Mouse (Mus musculus): ENCODE measurements around the gene Tmem28. TPM values are rescaled to one million over a fixed set of nuclear protein-coding genes. Genes with fewer than 3 reads are reported as not detected.

The Tmem28 gene
- polyA plus RNA-seq (2012; rRNA removed), result 0.28 and 0.31 TPM in 2 replicates

DNA sequence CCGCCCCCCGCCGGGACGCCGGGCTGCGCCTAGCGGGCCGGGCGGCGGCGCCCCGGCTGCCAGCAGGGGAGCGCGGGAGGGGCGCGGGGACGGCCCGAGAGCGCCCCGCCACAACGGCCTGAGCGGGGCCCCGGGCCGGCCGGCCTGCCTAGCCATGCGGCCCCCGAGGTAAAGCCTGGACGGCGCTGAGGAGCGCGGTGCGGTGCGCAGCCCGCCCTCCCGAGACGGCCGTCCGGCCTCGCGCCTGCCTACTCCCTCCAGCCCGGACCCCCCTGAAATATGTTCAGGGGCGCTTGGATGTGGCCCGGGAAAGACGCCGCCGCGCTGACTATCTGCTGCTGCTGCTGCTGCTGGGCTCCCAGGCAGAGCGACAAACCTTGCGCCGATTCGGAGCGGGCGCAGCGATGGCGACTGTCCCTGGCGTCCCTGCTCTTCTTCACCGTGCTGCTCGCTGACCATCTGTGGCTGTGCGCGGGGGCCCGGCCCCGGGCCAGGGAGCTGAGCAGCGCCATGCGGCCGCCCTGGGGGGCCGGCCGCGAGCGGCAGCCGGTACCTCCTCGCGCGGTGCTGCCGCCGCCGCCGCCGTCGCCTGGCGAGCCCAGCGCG is at the start of gene Tmem28:
Tmem28 (plus strand) TSS at position 232 of the 606 bp plus-strand sequence.
- DNase-seq, result no peak
- Histone ChIP-seq H3K4me3 (ENCODE audit: control insufficient read depth, insufficient read depth, low read length) (0 out of 2 replicates have a peak within 1 kb of the TSS, but pooled peaks have one; percentile 11), H3K4me1 (replicated peaks; ENCODE audit: control insufficient read depth, insufficient read depth, low read length) (no peaks in the 10 kb centered on the region), H3K27ac (ENCODE audit: control insufficient read depth, insufficient read depth, low read length) (no peak within 1 kb of the TSS), H3K27me3 (ENCODE audit: control insufficient read depth, insufficient read depth, low read length) (0 out of 2 replicates have a peak, but pooled peaks cover 2% of the 10 kb centered on the region), H3K36me3 (ENCODE audit: control insufficient read depth, insufficient read depth, low read length) (no peaks in the 10 kb centered on the region)
- no peak for TF ChIP-seq POLR2A (IDR thresholded peaks at IDR 0.05; ENCODE audit: control insufficient read depth, extremely low read depth, insufficient read depth, low read length, poor library complexity)
- TF ChIP-seq CTCF (IDR thresholded peaks at IDR 0.05; ENCODE audit: borderline replicate concordance, control insufficient read depth, extremely low read depth, insufficient read depth, low read length, poor library complexity), result no peak
- WGBS, result 3% methylated on average over 56 of the region's 82 CpGs

- DNase-seq, result no peak
- WGBS, result 44% methylated on average over 4 of the region's 4 CpGs
- H3K36me3 ChIP-seq (ENCODE audit: control insufficient read depth, insufficient read depth, low read length), result no peaks in the 10 kb centered on the region
- H3K27me3 ChIP-seq (ENCODE audit: control insufficient read depth, insufficient read depth, low read length), result no peaks in the 10 kb centered on the region
- H3K27ac ChIP-seq (ENCODE audit: control insufficient read depth, insufficient read depth, low read length), result no peak overlapping the region
- no peak overlapping the region for H3K4me3 ChIP-seq (ENCODE audit: control insufficient read depth, insufficient read depth, low read length)
- TF ChIP-seq CTCF (IDR thresholded peaks at IDR 0.05; ENCODE audit: borderline replicate concordance, control insufficient read depth, extremely low read depth, insufficient read depth, low read length, poor library complexity) (no peak), POLR2A (IDR thresholded peaks at IDR 0.05; ENCODE audit: control insufficient read depth, extremely low read depth, insufficient read depth, low read length, poor library complexity) (no peak)
- no peaks in the 10 kb centered on the region for H3K4me1 ChIP-seq (replicated peaks; ENCODE audit: control insufficient read depth, insufficient read depth, low read length)
These were observed 40.5 kb upstream of the Tmem28 start for GRCm38 (mm10) chrX:99780308-99780707.

- DNase-seq, result peak; percentile 3
- no peak overlapping the region for H3K27ac ChIP-seq (ENCODE audit: control insufficient read depth, insufficient read depth, low read length)
- H3K36me3 ChIP-seq (ENCODE audit: control insufficient read depth, insufficient read depth, low read length), result no peaks in the 10 kb centered on the region
- TF ChIP-seq CTCF (IDR thresholded peaks at IDR 0.05; ENCODE audit: borderline replicate concordance, control insufficient read depth, extremely low read depth, insufficient read depth, low read length, poor library complexity) (no peak), POLR2A (IDR thresholded peaks at IDR 0.05; ENCODE audit: control insufficient read depth, extremely low read depth, insufficient read depth, low read length, poor library complexity) (no peak)
- no peak overlapping the region for H3K4me3 ChIP-seq (ENCODE audit: control insufficient read depth, insufficient read depth, low read length)
- H3K4me1 ChIP-seq (replicated peaks; ENCODE audit: control insufficient read depth, insufficient read depth, low read length), result no peaks in the 10 kb centered on the region
- H3K27me3 ChIP-seq (ENCODE audit: control insufficient read depth, insufficient read depth, low read length), result no peaks in the 10 kb centered on the region
- 45% methylated on average over 1 of the region's 1 CpGs for WGBS
These were observed 12.4 kb upstream of the Tmem28 start for GRCm38 (mm10) chrX:99808375-99808774.

DNA sequence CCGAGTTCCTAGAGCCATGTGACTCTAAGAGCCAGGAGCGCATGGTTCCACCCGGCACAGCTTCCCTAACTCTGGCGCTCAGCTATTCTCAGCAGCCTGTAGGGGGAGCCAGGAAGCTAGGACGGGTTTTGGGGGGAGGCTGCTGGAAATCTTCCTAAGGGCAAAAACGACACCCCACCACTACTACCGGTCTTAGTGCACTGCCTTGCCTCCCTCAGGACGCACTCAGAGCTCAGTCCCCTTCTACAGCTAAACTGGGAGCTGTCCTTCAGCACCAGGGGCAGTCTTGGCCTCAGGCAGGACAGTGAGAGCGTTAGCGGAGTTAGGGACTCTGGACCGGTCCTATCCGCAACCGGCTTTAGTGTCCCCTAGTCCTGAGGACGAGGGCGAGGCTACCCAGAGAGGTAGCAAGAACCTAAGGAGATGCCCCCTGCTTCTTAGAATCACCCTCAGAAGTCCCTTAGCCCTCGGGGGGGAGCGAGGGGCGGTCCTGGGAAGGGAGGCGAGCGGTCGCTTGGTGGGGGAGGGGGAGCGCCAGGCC is 1.4 kb upstream of the Tmem28 start:
- no peak for DNase-seq
- no peaks in the 10 kb centered on the region for H3K36me3 ChIP-seq (ENCODE audit: control insufficient read depth, insufficient read depth, low read length)
- no peak overlapping the region for H3K4me3 ChIP-seq (ENCODE audit: control insufficient read depth, insufficient read depth, low read length)
- 0 out of 2 replicates have a peak, but pooled peaks cover 2% of the 10 kb centered on the region for H3K27me3 ChIP-seq (ENCODE audit: control insufficient read depth, insufficient read depth, low read length)
- WGBS, result 4% methylated on average over 22 of the region's 22 CpGs
- H3K4me1 ChIP-seq (replicated peaks; ENCODE audit: control insufficient read depth, insufficient read depth, low read length), result no peaks in the 10 kb centered on the region
- no peak overlapping the region for H3K27ac ChIP-seq (ENCODE audit: control insufficient read depth, insufficient read depth, low read length)
- TF ChIP-seq POLR2A (IDR thresholded peaks at IDR 0.05; ENCODE audit: control insufficient read depth, extremely low read depth, insufficient read depth, low read length, poor library complexity), result no peak
- no peak for TF ChIP-seq CTCF (IDR thresholded peaks at IDR 0.05; ENCODE audit: borderline replicate concordance, control insufficient read depth, extremely low read depth, insufficient read depth, low read length, poor library complexity)

- 2% methylated on average over 60 of the region's 105 CpGs for WGBS
- 0 out of 2 replicates have a peak, but pooled peaks cover 2% of the 10 kb centered on the region for H3K27me3 ChIP-seq (ENCODE audit: control insufficient read depth, insufficient read depth, low read length)
- 0 out of 2 replicates have a peak overlapping the region, but pooled peaks have one; percentile 11 for H3K4me3 ChIP-seq (ENCODE audit: control insufficient read depth, insufficient read depth, low read length)
- H3K36me3 ChIP-seq (ENCODE audit: control insufficient read depth, insufficient read depth, low read length), result no peaks in the 10 kb centered on the region
- no peak for DNase-seq
- H3K4me1 ChIP-seq (replicated peaks; ENCODE audit: control insufficient read depth, insufficient read depth, low read length), result no peaks in the 10 kb centered on the region
- TF ChIP-seq POLR2A (IDR thresholded peaks at IDR 0.05; ENCODE audit: control insufficient read depth, extremely low read depth, insufficient read depth, low read length, poor library complexity), result no peak
- no peak for TF ChIP-seq CTCF (IDR thresholded peaks at IDR 0.05; ENCODE audit: borderline replicate concordance, control insufficient read depth, extremely low read depth, insufficient read depth, low read length, poor library complexity)
- H3K27ac ChIP-seq (ENCODE audit: control insufficient read depth, insufficient read depth, low read length), result no peak overlapping the region
These were observed 658 bp upstream of the Tmem28 start for GRCm38 (mm10) chrX:99819936-99820789.

- no peak for DNase-seq
- WGBS, result 16% methylated on average over 2 of the region's 2 CpGs
- Histone ChIP-seq H3K27ac (ENCODE audit: control insufficient read depth, insufficient read depth, low read length) (no peak overlapping the region), H3K27me3 (ENCODE audit: control insufficient read depth, insufficient read depth, low read length) (no peaks in the 10 kb centered on the region), H3K4me1 (replicated peaks; ENCODE audit: control insufficient read depth, insufficient read depth, low read length) (no peaks in the 10 kb centered on the region), H3K36me3 (ENCODE audit: control insufficient read depth, insufficient read depth, low read length) (no peaks in the 10 kb centered on the region), H3K4me3 (ENCODE audit: control insufficient read depth, insufficient read depth, low read length) (no peak overlapping the region)
- TF ChIP-seq POLR2A (IDR thresholded peaks at IDR 0.05; ENCODE audit: control insufficient read depth, extremely low read depth, insufficient read depth, low read length, poor library complexity), result no peak
- no peak for TF ChIP-seq CTCF (IDR thresholded peaks at IDR 0.05; ENCODE audit: borderline replicate concordance, control insufficient read depth, extremely low read depth, insufficient read depth, low read length, poor library complexity)
These were observed 21.3 kb downstream of the Tmem28 start for GRCm38 (mm10) chrX:99842090-99842489.
